Mouse (Mus musculus): ENCODE measurements around the gene S100a11. TPM values are rescaled to one million over a fixed set of nuclear protein-coding genes. Genes with fewer than 3 reads are reported as not detected.

S100a11 gene
- total and polyA plus RNA-seq, 2 experiments from 2014 or later: 16.4 to 235 TPM

GRCm38 (mm10) chr3:93567721-93568120 is 47.4 kb downstream of the S100a11 start:
- H3K27me3 ChIP-seq (ENCODE audit: insufficient read depth, low read length): no peaks in the 10 kb centered on the region
- H3K9ac ChIP-seq (replicated peaks; ENCODE audit: low read length): no peak overlapping the region
- no peak for TF ChIP-seq CTCF (IDR thresholded peaks at IDR 0.05; ENCODE audit: low read depth)
- no peak overlapping the region for H3K4me2 ChIP-seq (ENCODE audit: low read depth, low read length)
- no peaks in the 10 kb centered on the region for H3K4me1 ChIP-seq (ENCODE audit: insufficient read depth, low read length)
- 93% methylated on average over 6 of the region's 6 CpGs for WGBS
- DNase-seq (ENCODE audit: low spot score) (no peak), ATAC-seq (no peak)
- no peak overlapping the region for H3K27ac ChIP-seq
- H3K36me3 ChIP-seq (ENCODE audit: insufficient read depth, low read length): no peaks in the 10 kb centered on the region; the same call in 1 of the 2 replicates
- H3K9me3 ChIP-seq (ENCODE audit: low read length): no peaks in the 10 kb centered on the region
- H3K4me3 ChIP-seq (ENCODE audit: low read length): no peak overlapping the region

GRCm38 (mm10) chr3:93568428-93569040 is 48.2 kb downstream of the S100a11 start:
- ATAC-seq (no peak), DNase-seq (ENCODE audit: low spot score) (peak; percentile 56)
- no peaks in the 10 kb centered on the region; the same call in 1 of the 2 replicates for H3K36me3 ChIP-seq (ENCODE audit: insufficient read depth, low read length)
- no peak overlapping the region for H3K4me2 ChIP-seq (ENCODE audit: low read depth, low read length)
- WGBS: 58% methylated on average over 7 of the region's 7 CpGs
- H3K9me3 ChIP-seq (ENCODE audit: low read length): no peaks in the 10 kb centered on the region
- H3K4me1 ChIP-seq (ENCODE audit: insufficient read depth, low read length): no peaks in the 10 kb centered on the region
- TF ChIP-seq CTCF (IDR thresholded peaks at IDR 0.05; ENCODE audit: low read depth): no peak
- H3K4me3 ChIP-seq (ENCODE audit: low read length): no peak overlapping the region
- no peak overlapping the region for H3K9ac ChIP-seq (replicated peaks; ENCODE audit: low read length)
- H3K27ac ChIP-seq: no peak overlapping the region
- no peaks in the 10 kb centered on the region for H3K27me3 ChIP-seq (ENCODE audit: insufficient read depth, low read length)

- no peak for ATAC-seq
Measured at GRCm38 (mm10) chr3:93569046-93569445, 48.8 kb downstream of the S100a11 start.

GRCm38 (mm10) chr3:93572058-93572791 is 51.9 kb downstream of the S100a11 start:
- Histone ChIP-seq H3K4me3 (ENCODE audit: low read length) (no peak overlapping the region), H3K36me3 (ENCODE audit: insufficient read depth, low read length) (no peaks in the 10 kb centered on the region), H3K9ac (replicated peaks; ENCODE audit: low read length) (no peak overlapping the region), H3K27ac (no peak overlapping the region), H3K4me2 (ENCODE audit: low read depth, low read length) (no peak overlapping the region), H3K9me3 (ENCODE audit: low read length) (no peaks in the 10 kb centered on the region), H3K27me3 (ENCODE audit: insufficient read depth, low read length) (no peaks in the 10 kb centered on the region), H3K4me1 (ENCODE audit: insufficient read depth, low read length) (no peaks in the 10 kb centered on the region)
- no peak for TF ChIP-seq CTCF (IDR thresholded peaks at IDR 0.05; ENCODE audit: low read depth)
- DNase-seq (ENCODE audit: low spot score): no peak
- no peak for ATAC-seq
- 75% methylated on average over 5 of the region's 5 CpGs for WGBS

More at GRCm38 (mm10) chr3:93569046-93569445, 48.8 kb downstream of the S100a11 start:
- no peak for DNase-seq (ENCODE audit: low spot score)
- H3K4me2 ChIP-seq (ENCODE audit: low read depth, low read length): no peak overlapping the region
- TF ChIP-seq CTCF (IDR thresholded peaks at IDR 0.05; ENCODE audit: low read depth): no peak
- no peaks in the 10 kb centered on the region for H3K9me3 ChIP-seq (ENCODE audit: low read length)
- H3K9ac ChIP-seq (replicated peaks; ENCODE audit: low read length): no peak overlapping the region
- H3K27ac ChIP-seq: no peak overlapping the region
- WGBS: 59% methylated on average over 2 of the region's 2 CpGs
- H3K4me3 ChIP-seq (ENCODE audit: low read length): no peak overlapping the region
- no peaks in the 10 kb centered on the region; the same call in 1 of the 2 replicates for H3K36me3 ChIP-seq (ENCODE audit: insufficient read depth, low read length)
- no peaks in the 10 kb centered on the region for H3K27me3 ChIP-seq (ENCODE audit: insufficient read depth, low read length)
- H3K4me1 ChIP-seq (ENCODE audit: insufficient read depth, low read length): no peaks in the 10 kb centered on the region

Other genes with a start within 250 kb of the S100a11 start
- 0.29 TPM in 1 of 2 replicates, not detected in the other for gene Flg, start 247.0 kb upstream of the S100a11 start, total RNA-seq (2014; rRNA removed)
- not detected in 2 replicates for gene Flg, start 247.0 kb upstream of the S100a11 start, polyA plus RNA-seq (2015; fragmentation: Nextera tagmentation; extraction: Ambion mirVana)
- not detected in 2 replicates for gene Hrnr, start 200.7 kb upstream of the S100a11 start, total RNA-seq (2014; rRNA removed)
- gene Hrnr, start 200.7 kb upstream of the S100a11 start, polyA plus RNA-seq (2015; fragmentation: Nextera tagmentation; extraction: Ambion mirVana): not detected in 2 replicates
- gene Rptn, start 126.8 kb upstream of the S100a11 start, total RNA-seq (2014; rRNA removed): 0.05 TPM in 1 of 2 replicates, not detected in the other
- not detected in 2 replicates for gene Rptn, start 126.8 kb upstream of the S100a11 start, polyA plus RNA-seq (2015; fragmentation: Nextera tagmentation; extraction: Ambion mirVana)
- 0.11 and 0.21 TPM in 2 replicates for gene Tchh, start 78.2 kb upstream of the S100a11 start, total RNA-seq (2014; rRNA removed)
- gene Tchh, start 78.2 kb upstream of the S100a11 start, polyA plus RNA-seq (2015; fragmentation: Nextera tagmentation; extraction: Ambion mirVana): 2.0 and 2.5 TPM in 2 replicates
- gene Tchhl1, start 51.7 kb upstream of the S100a11 start, total RNA-seq (2014; rRNA removed): not detected in 2 replicates
- not detected in 2 replicates for gene Tchhl1, start 51.7 kb upstream of the S100a11 start, polyA plus RNA-seq (2015; fragmentation: Nextera tagmentation; extraction: Ambion mirVana)
- gene S100a10, start 34.6 kb downstream of the S100a11 start, total RNA-seq (2014; rRNA removed): 91.5 and 109 TPM in 2 replicates
- 198 and 206 TPM in 2 replicates for gene S100a10, start 34.6 kb downstream of the S100a11 start, polyA plus RNA-seq (2015; fragmentation: Nextera tagmentation; extraction: Ambion mirVana)
- not detected in 2 replicates for gene Tdpoz2, start 132.2 kb downstream of the S100a11 start, total RNA-seq (2014; rRNA removed)
- not detected in 2 replicates for gene Tdpoz2, start 132.2 kb downstream of the S100a11 start, polyA plus RNA-seq (2015; fragmentation: Nextera tagmentation; extraction: Ambion mirVana)
- not detected in 2 replicates for gene Tdpoz1, start 155.8 kb downstream of the S100a11 start, total RNA-seq (2014; rRNA removed)
- gene Tdpoz1, start 155.8 kb downstream of the S100a11 start, polyA plus RNA-seq (2015; fragmentation: Nextera tagmentation; extraction: Ambion mirVana): not detected in 2 replicates
- gene Gm37596, start 172.6 kb downstream of the S100a11 start, total RNA-seq (2014; rRNA removed): not detected in 2 replicates
- gene Gm37596, start 172.6 kb downstream of the S100a11 start, polyA plus RNA-seq (2015; fragmentation: Nextera tagmentation; extraction: Ambion mirVana): not detected in 2 replicates

All from hindbrain, postnatal 0 days (tissue).